8 mouse cellular contexts compared by ENCODE assay signal in genomic region chr4:123916748-123917547, GRCm38 (mm10). TPM values are rescaled to one million over a fixed set of nuclear protein-coding genes. Genes with fewer than 3 reads are reported as not detected.
DNase-seq lines count a peak whose midpoint lies in the region; ATAC-seq lines count a peak whose summit lies in the region.

TSS of gene Rragc (plus strand) at chr4:123917446.

- DNase-seq in MN1 (ENCODE audit: low spot score): peak; percentile 99
- peak; percentile 100 for DNase-seq in cerebellum, adult 9-10 months
- DNase-seq in frontal cortex, adult 2 months (ENCODE audit: extremely low spot score in 1 of 2, low spot score in 1 of 2): peak; percentile 99 to 100
- peak; percentile 100 for DNase-seq in hindbrain, embryonic 11.5 days (ENCODE audit: low spot score)
- DNase-seq in layer of hippocampus, postnatal 10 days (ENCODE audit: low spot score in 2 of 2): peak; percentile 100
- DNase-seq in lung, postnatal 10 days: peak; percentile 100
- DNase-seq in ovary, postnatal 36 days (ENCODE audit: low spot score): peak; percentile 100
- DNase-seq in thymus, postnatal 25 days: peak; percentile 100

- H3K36me3 ChIP-seq in hindbrain, embryonic 11.5 days (ENCODE audit: control insufficient read depth, insufficient read depth, low read length): peaks cover 3% of the 10 kb centered on the region; the same call in 1 of the 2 replicates

- peak within 1 kb of the TSS; percentile 83 for H3K27ac ChIP-seq in hindbrain, embryonic 11.5 days (ENCODE audit: low read depth, low read length)

- peaks cover 8% of the 10 kb centered on the region for H3K4me1 ChIP-seq in hindbrain, embryonic 11.5 days (replicated peaks; ENCODE audit: control insufficient read depth, insufficient read depth, low read length)

- WGBS in hindbrain, embryonic 11.5 days: 2% methylated on average over 36 of the region's 49 CpGs

- no peaks in the 10 kb centered on the region for H3K9me3 ChIP-seq in hindbrain, embryonic 11.5 days (ENCODE audit: control insufficient read depth, low read length)

- H3K9ac ChIP-seq in hindbrain, embryonic 11.5 days (ENCODE audit: low read depth, low read length): peak within 1 kb of the TSS; percentile 80

- peak within 1 kb of the TSS; percentile 76 for H3K4me3 ChIP-seq in hindbrain, embryonic 11.5 days (ENCODE audit: low read depth, low read length)

- H3K4me2 ChIP-seq in hindbrain, embryonic 11.5 days (replicated peaks; ENCODE audit: low read depth, low read length): peak within 1 kb of the TSS; percentile 92

- peak; percentile 100 for ATAC-seq in hindbrain, embryonic 11.5 days (ENCODE audit: low FRiP score)

- no peaks in the 10 kb centered on the region for H3K27me3 ChIP-seq in hindbrain, embryonic 11.5 days (ENCODE audit: control insufficient read depth, insufficient read depth, low read length)

RNA-seq across cellular contexts. Expression of gene Rragc, which starts in this region (rescaled TPM):
- polyA plus RNA-seq in frontal cortex, adult 2 months (2012; rRNA removed): 72.9 and 73.7 TPM in 2 replicates
- polyA plus RNA-seq in hindbrain, embryonic 11.5 days (2014; fragmentation: Nextera tagmentation; extraction: Ambion mirVana): 55.0 and 55.2 TPM in 2 replicates
- total RNA-seq in layer of hippocampus, postnatal 10 days (2021): 10 to 100 TPM; 44.3 to 49.9 TPM

Comparison
In these comparisons a context has a peak if more than half of its experiments do, and no peak if none do; other contexts are left out.
1. Peak in every context shown above with its lines: DNase-seq, ATAC-seq, H3K4me3 ChIP-seq and H3K27ac ChIP-seq.